Mouse (Mus musculus): Measurements from ENCODE around the gene Zfp217.

DNA sequence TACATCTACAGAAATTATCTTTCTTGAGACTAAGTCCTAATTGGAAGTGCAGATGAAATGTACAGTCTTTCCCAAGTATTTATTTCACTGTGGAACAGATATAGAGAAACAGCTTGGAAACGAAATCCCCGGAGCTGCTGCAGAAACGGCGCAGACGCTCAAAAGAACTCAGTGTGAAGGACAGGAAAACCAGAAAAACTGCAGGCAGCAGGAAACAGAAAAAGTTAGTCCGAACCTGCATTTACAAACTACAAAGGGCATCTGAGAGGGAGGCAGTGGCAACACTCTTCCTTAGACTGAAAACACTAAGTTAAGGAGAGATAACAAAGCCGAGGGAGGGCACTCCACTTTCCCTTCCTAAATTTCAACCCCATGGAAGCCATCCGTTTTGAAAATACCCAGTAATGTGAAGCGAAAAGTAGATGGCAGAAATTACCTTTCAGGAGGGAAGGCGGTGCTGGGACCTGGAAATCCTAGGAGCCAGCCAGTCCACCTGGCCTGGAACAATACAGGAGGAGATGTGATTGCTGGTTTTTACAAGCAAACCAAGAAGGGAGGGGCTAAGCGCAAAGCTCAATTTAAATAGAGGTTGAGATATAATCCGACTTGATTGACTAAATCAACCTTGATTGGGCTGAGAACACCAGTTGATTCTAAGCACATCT lies 13.7 kb downstream of the Zfp217 start:
- no peak for TF ChIP-seq POLR2A (IDR thresholded peaks at IDR 0.05; ENCODE audit: insufficient read depth, low read depth, low read length)
- no peak for TF ChIP-seq CTCF (IDR thresholded peaks at IDR 0.05)
- TF ChIP-seq EP300 (IDR thresholded peaks at IDR 0.05; ENCODE audit: insufficient read depth, low read depth, low read length): no peak

Data from heart, adult 2 months (tissue).